Mouse (Mus musculus): ENCODE results near the gene Gcm1. TPM values are rescaled to one million over a fixed set of nuclear protein-coding genes. Genes with fewer than 3 reads are reported as not detected.

Gcm1 gene
- polyA plus RNA-seq, 1 experiment from 2014 or later, result not detected

DNA sequence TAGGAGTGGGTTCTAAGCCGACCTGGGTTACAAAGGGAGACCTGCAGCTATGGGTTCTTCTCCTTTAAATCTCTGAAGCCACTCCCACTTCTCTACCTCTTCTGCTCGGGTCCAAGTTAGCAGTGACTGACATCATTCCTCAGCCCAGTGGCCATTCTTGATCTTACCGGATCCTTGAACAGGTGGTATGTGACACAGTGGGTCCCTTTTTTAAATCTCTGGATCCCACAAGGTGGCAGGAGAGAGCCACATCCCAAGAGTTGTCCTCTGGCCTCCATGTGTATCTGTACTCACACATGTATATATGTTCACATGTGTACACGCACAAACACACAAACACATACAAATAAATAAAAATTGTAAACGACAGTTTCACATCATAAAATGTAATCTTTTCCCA lies 16.4 kb upstream of the Gcm1 start:
- H3K27ac ChIP-seq (ENCODE audit: low read length), result no peak overlapping the region
- H3K4me2 ChIP-seq (ENCODE audit: low read depth, low read length), result no peak overlapping the region
- no peak overlapping the region for H3K9ac ChIP-seq (ENCODE audit: low read depth, low read length)
- no peaks in the 10 kb centered on the region for H3K36me3 ChIP-seq (ENCODE audit: control insufficient read depth, insufficient read depth)
- H3K9me3 ChIP-seq (replicated peaks; ENCODE audit: control insufficient read depth, low read length), result no peaks in the 10 kb centered on the region
- no peaks in the 10 kb centered on the region for H3K27me3 ChIP-seq (ENCODE audit: control insufficient read depth, insufficient read depth, low read depth, low read length)
- H3K4me1 ChIP-seq (ENCODE audit: control insufficient read depth, low read depth, low read length), result no peaks in the 10 kb centered on the region
- WGBS (ENCODE audit: insufficient replicate concordance), result 57% methylated on average over 5 of the region's 5 CpGs
- ATAC-seq (ENCODE audit: low read depth), result no peak
- H3K4me3 ChIP-seq (ENCODE audit: low read depth, low read length), result no peak overlapping the region

DNA sequence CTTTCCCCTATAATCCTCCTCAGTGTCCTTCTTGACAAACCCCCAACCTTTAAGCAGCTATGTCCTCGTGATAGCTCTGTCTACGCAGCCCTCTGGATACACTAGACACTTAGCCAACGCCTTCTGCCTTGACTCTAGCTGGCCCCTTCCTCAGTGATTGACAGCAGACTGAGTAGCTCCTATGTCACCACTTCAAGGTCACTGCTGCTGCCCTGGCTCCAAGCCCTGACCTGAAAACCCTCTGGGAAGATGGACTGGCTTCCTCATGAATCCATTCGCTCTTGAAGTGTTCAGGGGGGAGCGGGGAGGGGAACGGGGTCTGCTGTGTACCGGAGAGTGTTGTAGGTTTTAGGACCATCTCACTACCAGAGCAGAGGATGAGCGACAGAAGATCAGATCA lies 15.9 kb upstream of the Gcm1 start:
- no peak overlapping the region for H3K27ac ChIP-seq (ENCODE audit: low read length)
- WGBS (ENCODE audit: insufficient replicate concordance), result 73% methylated on average over 8 of the region's 8 CpGs
- no peak for ATAC-seq (ENCODE audit: low read depth)

DNA sequence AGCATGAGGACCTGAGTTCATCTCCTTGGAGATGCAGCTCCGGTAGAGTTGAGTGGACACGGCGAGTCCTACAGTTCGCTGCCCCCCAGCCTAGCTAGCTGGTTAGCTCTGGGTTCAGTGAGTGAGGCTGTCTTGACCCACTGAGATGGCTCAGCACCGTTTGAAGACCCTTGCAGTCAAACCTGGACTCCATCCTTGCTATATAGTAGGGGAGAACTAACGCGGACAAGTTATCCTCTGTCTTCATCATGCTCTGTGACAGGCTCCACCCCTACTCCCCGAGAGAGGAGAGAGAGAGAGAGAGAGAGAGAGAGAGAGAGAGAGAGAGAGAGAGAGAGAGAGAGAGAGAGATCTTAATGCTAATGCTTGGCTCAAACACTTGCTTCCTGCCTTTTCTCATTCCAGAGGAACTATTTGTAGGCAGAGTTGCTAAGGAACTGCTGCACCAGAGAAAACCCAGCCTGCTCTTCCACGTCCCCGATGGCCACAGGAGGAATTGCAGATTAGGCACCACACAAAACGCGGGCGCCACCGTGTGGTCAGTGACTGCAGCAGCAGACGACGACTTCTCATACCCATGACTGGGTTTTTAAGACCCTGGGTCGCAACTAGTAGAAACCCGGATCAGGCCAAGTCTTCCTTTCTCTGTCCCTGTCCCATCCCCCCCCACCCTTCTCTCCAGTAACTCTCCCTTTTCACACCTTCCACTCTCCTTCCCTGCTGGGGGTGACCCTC lies 12.8 kb upstream of the Gcm1 start:
- Histone ChIP-seq H3K9ac (ENCODE audit: low read depth, low read length) (no peak overlapping the region), H3K27me3 (ENCODE audit: control insufficient read depth, insufficient read depth, low read depth, low read length) (no peaks in the 10 kb centered on the region), H3K4me3 (ENCODE audit: low read depth, low read length) (no peak overlapping the region), H3K27ac (ENCODE audit: low read length) (no peak overlapping the region), H3K36me3 (ENCODE audit: control insufficient read depth, insufficient read depth) (no peaks in the 10 kb centered on the region), H3K4me2 (ENCODE audit: low read depth, low read length) (no peak overlapping the region), H3K9me3 (replicated peaks; ENCODE audit: control insufficient read depth, low read length) (no peaks in the 10 kb centered on the region), H3K4me1 (ENCODE audit: control insufficient read depth, low read depth, low read length) (no peaks in the 10 kb centered on the region)
- WGBS (ENCODE audit: insufficient replicate concordance), result 31% methylated on average over 18 of the region's 18 CpGs
- no peak for ATAC-seq (ENCODE audit: low read depth)

More for the DNA sequence above, 15.9 kb upstream of the Gcm1 start:
- no peak overlapping the region for H3K4me3 ChIP-seq (ENCODE audit: low read depth, low read length)
- H3K9ac ChIP-seq (ENCODE audit: low read depth, low read length), result no peak overlapping the region
- H3K4me1 ChIP-seq (ENCODE audit: control insufficient read depth, low read depth, low read length), result no peaks in the 10 kb centered on the region
- no peaks in the 10 kb centered on the region for H3K36me3 ChIP-seq (ENCODE audit: control insufficient read depth, insufficient read depth)
- H3K27me3 ChIP-seq (ENCODE audit: control insufficient read depth, insufficient read depth, low read depth, low read length), result no peaks in the 10 kb centered on the region
- no peaks in the 10 kb centered on the region for H3K9me3 ChIP-seq (replicated peaks; ENCODE audit: control insufficient read depth, low read length)
- H3K4me2 ChIP-seq (ENCODE audit: low read depth, low read length), result no peak overlapping the region

DNA sequence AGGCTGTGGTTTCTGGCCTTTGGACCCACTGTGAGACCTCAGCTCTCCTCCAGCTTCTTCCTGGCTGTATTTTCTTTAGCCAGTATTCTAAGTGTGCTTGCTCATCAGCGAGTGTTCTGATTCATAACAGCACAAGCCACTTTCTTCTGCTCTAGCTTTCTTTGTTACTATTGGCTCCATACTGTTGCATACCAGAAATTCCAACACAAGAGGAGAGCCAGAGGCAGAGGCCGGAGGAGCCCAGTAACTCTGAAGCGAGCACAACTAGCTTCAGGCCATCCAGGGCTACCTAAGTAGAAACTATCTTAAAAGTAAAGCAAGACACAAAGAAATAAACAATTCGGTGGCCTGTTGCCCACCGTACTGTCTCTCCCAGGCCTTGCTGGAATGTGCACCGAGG lies 6.6 kb upstream of the Gcm1 start:
- no peak overlapping the region for H3K4me2 ChIP-seq (ENCODE audit: low read depth, low read length)
- no peaks in the 10 kb centered on the region for H3K9me3 ChIP-seq (replicated peaks; ENCODE audit: control insufficient read depth, low read length)
- H3K27ac ChIP-seq (ENCODE audit: low read length), result no peak overlapping the region
- H3K27me3 ChIP-seq (ENCODE audit: control insufficient read depth, insufficient read depth, low read depth, low read length), result no peaks in the 10 kb centered on the region
- ATAC-seq (ENCODE audit: low read depth), result no peak
- H3K9ac ChIP-seq (ENCODE audit: low read depth, low read length), result no peak overlapping the region
- 64% methylated on average over 6 of the region's 6 CpGs for whole genome bisulfite sequencing (ENCODE audit: insufficient replicate concordance)
- H3K4me3 ChIP-seq (ENCODE audit: low read depth, low read length), result no peak overlapping the region
- H3K4me1 ChIP-seq (ENCODE audit: control insufficient read depth, low read depth, low read length), result no peaks in the 10 kb centered on the region
- no peaks in the 10 kb centered on the region for H3K36me3 ChIP-seq (ENCODE audit: control insufficient read depth, insufficient read depth)

DNA sequence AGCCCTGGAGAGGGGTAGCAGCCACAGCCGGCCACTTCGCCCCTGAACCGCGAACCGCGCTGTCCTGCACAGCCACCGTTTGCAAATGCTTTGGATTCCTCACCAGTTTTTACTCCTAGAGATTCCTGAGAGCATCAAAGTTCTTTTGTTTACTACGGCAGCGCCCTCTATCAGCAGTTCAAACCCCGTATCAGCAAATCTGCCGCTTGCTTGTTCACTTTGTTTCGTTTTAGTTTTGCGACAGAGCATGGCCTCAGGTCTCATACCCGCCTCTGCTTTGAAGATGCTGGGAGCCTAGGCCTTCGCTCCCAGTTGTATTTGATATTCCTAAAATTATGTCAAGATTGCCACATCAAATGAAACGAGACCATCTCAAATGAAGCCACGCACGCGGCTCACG lies 5.0 kb upstream of the Gcm1 start:
- Histone ChIP-seq H3K4me2 (ENCODE audit: low read depth, low read length) (peak overlapping the region; percentile 40), H3K9me3 (replicated peaks; ENCODE audit: control insufficient read depth, low read length) (no peaks in the 10 kb centered on the region), H3K4me3 (ENCODE audit: low read depth, low read length) (peak overlapping the region; percentile 45), H3K9ac (ENCODE audit: low read depth, low read length) (no peak overlapping the region), H3K27me3 (ENCODE audit: control insufficient read depth, insufficient read depth, low read depth, low read length) (no peaks in the 10 kb centered on the region), H3K27ac (ENCODE audit: low read length) (no peak overlapping the region), H3K36me3 (ENCODE audit: control insufficient read depth, insufficient read depth) (no peaks in the 10 kb centered on the region), H3K4me1 (ENCODE audit: control insufficient read depth, low read depth, low read length) (no peaks in the 10 kb centered on the region)
- no peak for ATAC-seq (ENCODE audit: low read depth)
- 40% methylated on average over 20 of the region's 20 CpGs for WGBS (ENCODE audit: insufficient replicate concordance)

DNA sequence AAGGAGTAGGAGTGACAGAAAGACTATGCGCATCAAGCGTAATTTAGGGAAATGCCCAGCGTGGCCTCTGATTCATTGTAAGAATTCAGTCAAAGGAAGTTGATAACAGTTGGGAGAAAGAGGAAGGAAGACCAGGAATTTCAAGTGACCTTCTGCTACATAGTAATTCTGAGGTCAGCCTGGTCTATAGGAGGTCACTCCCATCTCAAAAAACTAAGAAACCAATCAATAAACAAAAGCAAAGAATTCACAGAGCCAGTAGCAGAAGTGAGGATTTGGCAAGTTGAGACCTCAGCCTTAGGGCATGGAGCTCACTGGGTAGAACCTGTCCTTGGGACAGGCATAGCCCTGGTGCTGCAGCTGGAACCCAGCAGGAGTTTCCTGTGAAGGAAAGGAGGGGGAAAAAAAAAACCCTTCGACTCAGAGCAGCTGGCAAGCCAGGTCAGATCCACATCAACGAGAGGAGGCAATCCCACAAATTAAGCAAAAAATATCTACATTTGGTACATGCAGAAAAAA lies 1.2 kb upstream of the Gcm1 start:
- Histone ChIP-seq H3K4me3 (ENCODE audit: low read depth, low read length) (no peak overlapping the region), H3K27ac (ENCODE audit: low read length) (no peak overlapping the region), H3K4me1 (ENCODE audit: control insufficient read depth, low read depth, low read length) (no peaks in the 10 kb centered on the region), H3K9ac (ENCODE audit: low read depth, low read length) (no peak overlapping the region), H3K4me2 (ENCODE audit: low read depth, low read length) (no peak overlapping the region), H3K9me3 (replicated peaks; ENCODE audit: control insufficient read depth, low read length) (no peaks in the 10 kb centered on the region), H3K36me3 (ENCODE audit: control insufficient read depth, insufficient read depth) (no peaks in the 10 kb centered on the region), H3K27me3 (ENCODE audit: control insufficient read depth, insufficient read depth, low read depth, low read length) (no peaks in the 10 kb centered on the region)
- WGBS (ENCODE audit: insufficient replicate concordance), result 29% methylated on average over 5 of the region's 5 CpGs
- no peak for ATAC-seq (ENCODE audit: low read depth)

DNA sequence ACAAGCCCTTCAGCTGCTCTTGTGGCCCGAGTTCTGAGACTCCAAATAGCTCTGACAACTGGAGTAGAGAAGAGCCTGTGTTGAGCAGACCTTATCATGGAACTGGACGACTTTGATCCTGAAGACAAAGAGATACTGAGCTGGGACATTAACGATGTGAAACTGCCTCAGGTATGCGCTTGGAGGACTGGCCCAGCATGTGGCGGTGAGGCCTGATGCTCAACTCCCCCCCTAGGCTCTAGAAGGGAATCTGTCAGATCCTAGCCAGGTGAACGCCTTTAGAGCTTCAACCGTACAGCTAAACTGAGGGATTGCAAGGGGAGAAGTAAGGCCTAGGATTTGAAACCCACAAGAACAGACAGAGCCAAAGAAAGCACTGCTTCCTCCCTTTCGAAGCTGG lies 2.1 kb downstream of the Gcm1 start:
- no peak overlapping the region for H3K4me3 ChIP-seq (ENCODE audit: low read depth, low read length)
- H3K36me3 ChIP-seq (ENCODE audit: control insufficient read depth, insufficient read depth), result no peaks in the 10 kb centered on the region
- H3K9ac ChIP-seq (ENCODE audit: low read depth, low read length), result no peak overlapping the region
- H3K27me3 ChIP-seq (ENCODE audit: control insufficient read depth, insufficient read depth, low read depth, low read length), result no peaks in the 10 kb centered on the region
- no peaks in the 10 kb centered on the region for H3K9me3 ChIP-seq (replicated peaks; ENCODE audit: control insufficient read depth, low read length)
- H3K4me2 ChIP-seq (ENCODE audit: low read depth, low read length), result no peak overlapping the region
- whole genome bisulfite sequencing (ENCODE audit: insufficient replicate concordance), result 61% methylated on average over 8 of the region's 8 CpGs
- H3K4me1 ChIP-seq (ENCODE audit: control insufficient read depth, low read depth, low read length), result no peaks in the 10 kb centered on the region
- no peak overlapping the region for H3K27ac ChIP-seq (ENCODE audit: low read length)
- no peak for ATAC-seq (ENCODE audit: low read depth)

DNA sequence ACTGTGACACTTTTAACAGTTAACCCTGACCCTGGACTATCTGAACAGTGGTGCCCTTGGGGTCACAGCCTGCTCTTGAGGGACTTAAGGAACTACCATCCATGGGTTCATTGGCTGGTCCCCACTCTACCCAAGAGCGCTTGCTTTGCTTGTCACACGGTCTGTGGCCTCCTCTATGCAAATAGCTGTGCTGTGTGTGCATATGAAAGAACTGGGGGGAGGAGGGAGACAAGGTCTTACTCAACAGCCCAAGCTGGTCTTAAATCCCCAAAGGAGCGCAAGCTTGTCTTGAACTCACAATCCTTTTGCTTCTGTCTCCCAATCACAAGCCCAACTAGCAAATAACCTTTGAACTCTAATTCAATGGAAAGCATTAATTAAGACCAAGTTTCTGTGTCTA lies 2.6 kb downstream of the Gcm1 start:
- no peak for ATAC-seq (ENCODE audit: low read depth)
- no peaks in the 10 kb centered on the region for H3K9me3 ChIP-seq (replicated peaks; ENCODE audit: control insufficient read depth, low read length)
- no peak overlapping the region for H3K9ac ChIP-seq (ENCODE audit: low read depth, low read length)
- H3K4me2 ChIP-seq (ENCODE audit: low read depth, low read length), result no peak overlapping the region
- no peaks in the 10 kb centered on the region for H3K27me3 ChIP-seq (ENCODE audit: control insufficient read depth, insufficient read depth, low read depth, low read length)
- no peaks in the 10 kb centered on the region; the same call in 1 of the 2 replicates for H3K4me1 ChIP-seq (ENCODE audit: control insufficient read depth, low read depth, low read length)
- WGBS (ENCODE audit: insufficient replicate concordance), result 75% methylated on average over 3 of the region's 3 CpGs
- no peaks in the 10 kb centered on the region for H3K36me3 ChIP-seq (ENCODE audit: control insufficient read depth, insufficient read depth)
- H3K4me3 ChIP-seq (ENCODE audit: low read depth, low read length), result no peak overlapping the region
- no peak overlapping the region for H3K27ac ChIP-seq (ENCODE audit: low read length)

DNA sequence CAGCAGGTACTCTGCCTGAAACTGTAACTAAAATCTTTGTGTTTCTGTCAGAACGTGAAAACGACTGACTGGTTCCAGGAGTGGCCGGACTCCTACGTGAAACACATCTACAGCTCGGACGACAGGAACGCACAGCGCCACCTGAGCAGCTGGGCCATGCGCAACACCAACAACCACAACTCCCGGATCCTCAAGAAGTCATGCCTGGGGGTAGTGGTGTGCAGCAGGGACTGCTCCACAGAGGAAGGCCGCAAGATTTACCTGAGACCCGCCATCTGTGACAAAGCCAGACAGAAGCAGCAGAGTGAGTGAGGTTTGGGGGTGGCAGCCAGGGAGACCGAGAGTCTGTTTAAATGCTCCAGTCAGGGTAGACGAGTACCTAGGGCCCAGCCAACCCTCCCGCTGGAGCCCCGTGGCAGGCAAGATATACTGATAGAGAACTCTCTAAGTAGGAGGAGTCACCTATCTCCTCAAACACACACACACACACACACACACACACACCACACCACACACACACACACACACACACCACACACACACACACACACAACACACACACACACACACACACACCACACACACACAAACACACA lies 7.9 kb downstream of the Gcm1 start:
- H3K27ac ChIP-seq (ENCODE audit: low read length), result no peak overlapping the region
- 0 out of 2 replicates have a peak, but pooled peaks have one; percentile 39 for ATAC-seq (ENCODE audit: low read depth)
- H3K4me1 ChIP-seq (ENCODE audit: control insufficient read depth, low read depth, low read length), result peaks cover 4% of the 10 kb centered on the region
- 65% methylated on average over 16 of the region's 16 CpGs for WGBS (ENCODE audit: insufficient replicate concordance)
- no peaks in the 10 kb centered on the region for H3K36me3 ChIP-seq (ENCODE audit: control insufficient read depth, insufficient read depth)
- no peaks in the 10 kb centered on the region for H3K9me3 ChIP-seq (replicated peaks; ENCODE audit: control insufficient read depth, low read length)
- H3K4me3 ChIP-seq (ENCODE audit: low read depth, low read length), result no peak overlapping the region
- no peaks in the 10 kb centered on the region for H3K27me3 ChIP-seq (ENCODE audit: control insufficient read depth, insufficient read depth, low read depth, low read length)
- H3K9ac ChIP-seq (ENCODE audit: low read depth, low read length), result no peak overlapping the region
- H3K4me2 ChIP-seq (ENCODE audit: low read depth, low read length), result no peak overlapping the region

Data from liver, embryonic 16.5 days (tissue).